Mouse (Mus musculus): ENCODE measurements around the gene Zbtb48. TPM values are rescaled to one million over a fixed set of nuclear protein-coding genes. Genes with fewer than 3 reads are reported as not detected.

Zbtb48 gene
- total and polyA plus RNA-seq, 3 experiments: 12.1 to 21.4 TPM; not detected in 1

GRCm38 (mm10) chr4:151994228-151995171, 33.0 kb downstream of the Zbtb48 start (continued):
- TF ChIP-seq JUND (IDR thresholded peaks at IDR 0.05; ENCODE audit: low read depth, low read length): no peak
- peak; percentile 84 for TF ChIP-seq TAL1 (IDR thresholded peaks at IDR 0.05; ENCODE audit: low read length)
- no peak for TF ChIP-seq UBTF (IDR thresholded peaks at IDR 0.05; ENCODE audit: borderline replicate concordance, insufficient read depth, low read depth, low read length)
- peak; percentile 86; the same call in 1 of the 2 replicates for TF ChIP-seq MAZ (IDR thresholded peaks at IDR 0.05; ENCODE audit: low read depth, low read length)
- no peak; the same call in none of the 2 replicates for TF ChIP-seq HCFC1 (IDR thresholded peaks at IDR 0.05; ENCODE audit: low read depth, low read length)
- no peak for TF ChIP-seq POLR2A (IDR thresholded peaks at IDR 0.05; ENCODE audit: control insufficient read depth in 1 of 2, insufficient read depth in 1 of 2, low read depth in 1 of 2, low read length in 2 of 2, poor library complexity in 1 of 2)
- TF ChIP-seq NRF1 (IDR thresholded peaks at IDR 0.05; ENCODE audit: insufficient read depth, low read depth, low read length, poor library complexity, severe bottlenecking): no peak
- TF ChIP-seq GATA1 (IDR thresholded peaks at IDR 0.05; ENCODE audit: low read depth, low read length): peak; percentile 98
- peak; percentile 18; the same call in 1 of the 2 replicates for TF ChIP-seq MAX (IDR thresholded peaks at IDR 0.05; ENCODE audit: low read length)
- TF ChIP-seq POLR2AphosphoS5 (IDR thresholded peaks at IDR 0.05; ENCODE audit: borderline replicate concordance, low read depth, low read length): no peak
- no peak for TF ChIP-seq ELF1 (IDR thresholded peaks at IDR 0.05; ENCODE audit: low read depth, low read length)
- TF ChIP-seq EP300 (IDR thresholded peaks at IDR 0.05; ENCODE audit: low read depth in 1 of 2, low read length in 2 of 2): peak; percentile 85 to 93
- TF ChIP-seq TCF12 (IDR thresholded peaks at IDR 0.05; ENCODE audit: low read depth, low read length): peak; percentile 98

DNA sequence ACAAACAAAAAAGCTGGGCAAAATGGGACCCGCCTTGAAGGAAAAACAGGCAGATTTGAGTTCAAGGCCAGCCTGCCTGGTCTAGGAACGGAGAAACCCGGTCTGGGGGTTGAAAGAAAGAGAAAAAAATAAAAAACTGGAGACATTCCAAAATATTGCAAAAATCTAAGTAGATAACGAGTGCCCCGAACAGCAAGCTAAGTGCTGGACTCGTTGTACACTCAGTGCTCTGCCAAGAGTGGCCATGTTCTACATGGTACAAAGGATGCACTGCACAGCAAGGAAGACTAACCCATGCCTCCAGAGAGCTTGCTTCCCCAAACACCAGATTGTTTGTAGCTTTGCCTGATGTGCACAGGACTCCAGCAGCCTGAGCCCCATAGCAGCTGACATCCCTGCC, 34.4 kb downstream of the Zbtb48 start:
- peaks cover 0 to 14% of the 10 kb centered on the region in 2 experiments; a peak in 2 of 4 replicates for H3K36me3 ChIP-seq (ENCODE audit: control insufficient read depth in 1 of 2, insufficient read depth in 2 of 2, low read length in 2 of 2)
- H3K4me3 ChIP-seq (ENCODE audit: control insufficient read depth in 1 of 2, insufficient read depth in 1 of 2, low read depth in 2 of 2, low read length in 2 of 2): no peak overlapping the region
- H3K4me1 ChIP-seq (ENCODE audit: control insufficient read depth in 1 of 2, insufficient read depth in 2 of 2, low read length in 2 of 2): peaks cover 5 to 20% of the 10 kb centered on the region in 2 experiments
- no peak overlapping the region for H3K27ac ChIP-seq (ENCODE audit: control insufficient read depth, low read depth, low read length)
- H3K9me3 ChIP-seq (replicated peaks; ENCODE audit: insufficient read depth, low read length): no peaks in the 10 kb centered on the region
- TF ChIP-seq UBTF (IDR thresholded peaks at IDR 0.05; ENCODE audit: borderline replicate concordance, insufficient read depth, low read depth, low read length) (no peak), SMC3 (IDR thresholded peaks at IDR 0.05; ENCODE audit: low read depth, low read length) (no peak), TAL1 (IDR thresholded peaks at IDR 0.05; ENCODE audit: low read length) (no peak), USF1 (IDR thresholded peaks at IDR 0.05; ENCODE audit: low read depth, low read length) (no peak), EP300 (IDR thresholded peaks at IDR 0.05; ENCODE audit: low read depth in 1 of 2, low read length in 2 of 2) (no peak), HCFC1 (IDR thresholded peaks at IDR 0.05; ENCODE audit: low read depth, low read length) (no peak), KAT2A (conservative IDR thresholded peaks at IDR 0.05; ENCODE audit: low read depth, low read length) (no peak), MAFK (IDR thresholded peaks at IDR 0.05; ENCODE audit: borderline replicate concordance, low read depth, low read length) (no peak), POLR2A (IDR thresholded peaks at IDR 0.05; ENCODE audit: control insufficient read depth in 1 of 2, insufficient read depth in 1 of 2, low read depth in 1 of 2, low read length in 2 of 2, poor library complexity in 1 of 2) (no peak), BHLHE40 (IDR thresholded peaks at IDR 0.05; ENCODE audit: borderline replicate concordance, low read depth, low read length) (no peak), MXI1 (IDR thresholded peaks at IDR 0.05; ENCODE audit: low read depth, low read length) (no peak), USF2 (IDR thresholded peaks at IDR 0.05; ENCODE audit: borderline replicate concordance in 1 of 2, insufficient read depth in 1 of 2, low read depth in 1 of 2, low read length in 2 of 2) (no peak), ZC3H11A (IDR thresholded peaks at IDR 0.05; ENCODE audit: low read depth, low read length) (no peak), SIN3A (IDR thresholded peaks at IDR 0.05; ENCODE audit: low read length) (no peak), MAZ (IDR thresholded peaks at IDR 0.05; ENCODE audit: low read depth, low read length) (no peak)
- H3K9ac ChIP-seq (ENCODE audit: control insufficient read depth, low read depth, low read length, poor library complexity, severe bottlenecking): no peak overlapping the region
- peaks cover 12% of the 10 kb centered on the region; the same call in 1 of the 2 replicates for H3K79me2 ChIP-seq (ENCODE audit: control insufficient read depth, insufficient read depth, low read length, poor library complexity)
- no peaks in the 10 kb centered on the region for H3K27me3 ChIP-seq (ENCODE audit: control insufficient read depth in 1 of 2, insufficient read depth in 2 of 2, low read length in 2 of 2)
- no peak for DNase-seq (ENCODE audit: low read depth, low spot score)
